Mouse (Mus musculus) ES-E14 (cell line): ENCODE results near the gene Tmem108. TPM values are rescaled to one million over a fixed set of nuclear protein-coding genes. Genes with fewer than 3 reads are reported as not detected.
A peak's percentile ranks its signal among the peaks of the same experiment; 100 is the strongest.
"Not testable (repeated sequence)": the region's sequence is repeated elsewhere in the genome, so short reads cannot be mapped to it uniquely, and the experiment has no call there.

Experiments
- DNase-seq: peaks from one replicate; pipeline ENCODE4 v3.0.0-alpha.2; 2013; ENCODE audit warnings: low read depth, low spot score
- H3K27ac ChIP-seq: 2 replicates; pipeline ENCODE4 v1.5.1; 2012; ENCODE audit warnings: low read depth, mild to moderate bottlenecking, low read length, moderate library complexity, mixed read lengths; ENCODE audit not compliant: poor library complexity, insufficient read depth, severe bottlenecking
- H3K36me3 ChIP-seq: 2 replicates; pipeline ENCODE4 v1.6.1; 2012; ENCODE audit warnings: mild to moderate bottlenecking, low read length, moderate library complexity, mixed read lengths; ENCODE audit not compliant: control insufficient read depth, poor library complexity, insufficient read depth, severe bottlenecking
- H3K4me1 ChIP-seq, 2 experiments: fragments of 150-350 bp in 1 of 2; sonication (generic) in 1 of 2; 2 replicates each; pipeline ENCODE4 v1.6.1; 2012; ENCODE audit warnings: low read length in 2 of 2, mild to moderate bottlenecking in 1 of 2, mixed read lengths in 1 of 2; ENCODE audit not compliant: control insufficient read depth in 2 of 2, insufficient read depth in 2 of 2, poor library complexity in 1 of 2
- H3K4me3 ChIP-seq, 2 experiments: fragments of 150-350 bp in 1 of 2; sonication (generic) in 1 of 2; 2 replicates each; pipeline ENCODE4 v1.5.1; 2012; ENCODE audit warnings: low read length in 2 of 2, low read depth in 1 of 2, mild to moderate bottlenecking in 1 of 2, mixed read lengths in 1 of 2; ENCODE audit not compliant: insufficient read depth in 1 of 2, poor library complexity in 1 of 2, severe bottlenecking in 1 of 2
- H3K9ac ChIP-seq: 2 replicates; pipeline ENCODE4 v1.6.1; 2012; ENCODE audit warnings: low read depth, mild to moderate bottlenecking, low read length, mixed read lengths; ENCODE audit not compliant: poor library complexity, insufficient read depth, severe bottlenecking
- H3K9me3 ChIP-seq: fragments of 150-350 bp; sonication (generic); 2 replicates; pipeline ENCODE4 v1.6.1; 2012; ENCODE audit warnings: low read depth, mild to moderate bottlenecking, low read length; ENCODE audit not compliant: control insufficient read depth, insufficient read depth
- CHD2 ChIP-seq: IDR thresholded peaks from 2 replicates; pipeline ENCODE4 v1.6.1; 2014; ENCODE audit warnings: mild to moderate bottlenecking, low read depth, low read length, inconsistent platforms
- HCFC1 ChIP-seq: IDR thresholded peaks from 2 replicates; pipeline ENCODE4 v1.6.1; 2012; ENCODE audit warnings: low read length, inconsistent platforms, borderline replicate concordance; ENCODE audit not compliant: insufficient read depth
- MAFK ChIP-seq: IDR thresholded peaks from 2 replicates; pipeline ENCODE4 v1.6.1; 2014; ENCODE audit warnings: mild to moderate bottlenecking, low read depth, low read length, inconsistent platforms; ENCODE audit not compliant: insufficient read depth
- ZC3H11A ChIP-seq: IDR thresholded peaks from 2 replicates; pipeline ENCODE4 v1.6.1; 2012; ENCODE audit warnings: low read depth, mild to moderate bottlenecking, inconsistent platforms, low read length, borderline replicate concordance
- ZNF384 ChIP-seq: IDR thresholded peaks from 2 replicates; pipeline ENCODE4 v1.6.1; 2012; ENCODE audit warnings: low read depth, low read length, inconsistent platforms
- in situ Hi-C, 2 experiments: fragments of 600-800 bp; cut with MboI; formaldehyde crosslinking; loops; one replicate each; pipeline ENCODE4 v1.15.1; 2025; ENCODE audit warnings: low sequenced_read_pairs in 2 of 2, inconsistent platforms in 1 of 2; ENCODE audit not compliant: unreplicated experiment in 2 of 2
- total RNA-seq: library from RNA; depleted of rRNA; stranded (reverse); fragments of 300-350 nt; gene quantifications from 2 replicates; pipeline ENCODE4 v1.2.3, GENCODE M21; 2012

The Tmem108 gene
- total RNA-seq, 1 experiment, result 3.1 TPM

GRCm38 (mm10) chr9:103677811-103678210, 83.8 kb downstream of the Tmem108 start:
- TF ChIP-seq ZNF384, result no peak
- no peak for TF ChIP-seq CHD2
- TF ChIP-seq MAFK, result no peak
- no peak for TF ChIP-seq ZC3H11A
- TF ChIP-seq HCFC1, result no peak
- peaks cover 0 to 2% of the 10 kb centered on the region in 2 experiments; a peak in 1 of 4 replicates for H3K4me1 ChIP-seq
- in situ Hi-C loops, result no loop called here
- H3K4me3 ChIP-seq, result no peak overlapping the region
- no peak overlapping the region for H3K9ac ChIP-seq
- no peaks in the 10 kb centered on the region for H3K36me3 ChIP-seq
- no peak overlapping the region for H3K27ac ChIP-seq
- H3K9me3 ChIP-seq, result no peaks in the 10 kb centered on the region
- DNase-seq, result no peak

- TF ChIP-seq ZC3H11A (no peak), MAFK (no peak), HCFC1 (no peak), CHD2 (no peak), ZNF384 (no peak)
- H3K27ac ChIP-seq, result no peak overlapping the region
- H3K9ac ChIP-seq, result no peak overlapping the region
- H3K36me3 ChIP-seq, result no peaks in the 10 kb centered on the region
- DNase-seq, result no peak
- H3K4me3 ChIP-seq, result no peak overlapping the region
- peaks cover 9% of the 10 kb centered on the region; the same call in 1 of the 2 replicates for H3K9me3 ChIP-seq
- H3K4me1 ChIP-seq, result peaks cover 0 to 2% of the 10 kb centered on the region in 2 experiments; a peak in 1 of 4 replicates
- in situ Hi-C loops, result no loop called here
These were observed 85.7 kb downstream of the Tmem108 start for GRCm38 (mm10) chr9:103675721-103676480.

- H3K4me1 ChIP-seq, result no peaks in the 10 kb centered on the region
- in situ Hi-C loops, result no loop called here
- peaks cover 9% of the 10 kb centered on the region; the same call in 1 of the 2 replicates for H3K9me3 ChIP-seq
- no peaks in the 10 kb centered on the region for H3K36me3 ChIP-seq
- no peak overlapping the region for H3K4me3 ChIP-seq
- TF ChIP-seq CHD2 (no peak), MAFK (no peak), ZC3H11A (no peak), ZNF384 (no peak), HCFC1 (no peak)
- H3K9ac ChIP-seq, result no peak overlapping the region
- DNase-seq, result no peak
- H3K27ac ChIP-seq, result no peak overlapping the region
These were observed 88.8 kb downstream of the Tmem108 start for GRCm38 (mm10) chr9:103672881-103673280.

GRCm38 (mm10) chr9:103670592-103671113, 91.0 kb downstream of the Tmem108 start:
- H3K9ac ChIP-seq, H3K4me1 ChIP-seq, H3K36me3 ChIP-seq, H3K9me3 ChIP-seq, H3K4me3 ChIP-seq, in situ Hi-C loops: not testable (repeated sequence)
- H3K27ac ChIP-seq, result peak overlapping the region; percentile 80
- DNase-seq, result peak; percentile 13
- TF ChIP-seq MAFK, result peak; percentile 98

GRCm38 (mm10) chr9:103668830-103669229, 92.8 kb downstream of the Tmem108 start:
- Histone ChIP-seq H3K27ac (no peak overlapping the region), H3K9ac (no peak overlapping the region), H3K4me1 (no peaks in the 10 kb centered on the region), H3K4me3 (no peak overlapping the region), H3K36me3 (no peaks in the 10 kb centered on the region), H3K9me3 (peaks cover 9% of the 10 kb centered on the region; the same call in 1 of the 2 replicates)
- no peak for DNase-seq
- TF ChIP-seq ZNF384 (no peak), ZC3H11A (no peak)
- in situ Hi-C loops, result no loop called here
